Mouse (Mus musculus) testis, adult 2 months (tissue): ENCODE data around the gene Slc39a11.

Experiments
- CTCF ChIP-seq: fragments of 200-500 bp; IDR thresholded peaks from 2 replicates; pipeline ENCODE4 v1.5.1; 2012; ENCODE audit warnings: low read depth, mild to moderate bottlenecking, inconsistent platforms, low read length, moderate library complexity; ENCODE audit not compliant: control insufficient read depth, insufficient read depth, insufficient replicate concordance
- POLR2A ChIP-seq: fragments of 200-500 bp; IDR thresholded peaks from 2 replicates; pipeline ENCODE4 v1.6.1; 2012; ENCODE audit warnings: low read depth, mild to moderate bottlenecking, inconsistent platforms, low read length, moderate library complexity; ENCODE audit not compliant: control insufficient read depth

DNA sequence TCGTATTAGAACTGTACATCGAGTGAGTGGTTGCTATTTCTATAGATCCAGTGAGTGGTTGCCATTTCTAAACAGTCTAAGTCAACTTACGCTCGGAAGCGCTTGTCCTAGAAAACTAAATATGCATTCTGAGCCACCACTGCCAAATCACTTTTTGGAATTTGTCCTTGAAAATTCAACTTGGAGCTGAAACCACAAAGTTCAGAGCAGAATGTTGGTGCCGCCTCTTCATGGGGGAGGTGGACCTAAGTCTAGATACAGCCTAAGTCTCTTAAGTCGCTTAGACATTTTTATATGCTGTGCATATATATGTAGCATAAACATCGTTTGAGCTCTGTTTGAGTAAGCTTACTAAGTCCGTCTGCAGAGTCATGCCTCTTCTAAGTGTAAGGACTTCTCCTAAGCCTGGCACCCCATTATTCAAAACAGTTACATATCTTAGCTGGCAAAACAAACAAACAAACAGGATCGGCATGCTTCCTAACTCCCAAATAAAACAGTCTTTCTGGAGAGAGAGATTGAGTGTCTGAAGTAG, 38.7 kb downstream of the Slc39a11 start:
- TF ChIP-seq CTCF (no peak), POLR2A (no peak)
